Mouse (Mus musculus): Measurements from ENCODE around the gene Cstb. TPM values are rescaled to one million over a fixed set of nuclear protein-coding genes. Genes with fewer than 3 reads are reported as not detected.

The Cstb gene
- polyA plus RNA-seq, 1 experiment from 2014 or later: 96.6 TPM

GRCm38 (mm10) chr10:78472046-78472445, 46.6 kb downstream of the Cstb start:
- Histone ChIP-seq H3K27me3 (replicated peaks; ENCODE audit: control insufficient read depth, insufficient read depth, low read length) (no peaks in the 10 kb centered on the region), H3K4me3 (replicated peaks; ENCODE audit: low read length) (no peak overlapping the region), H3K9me3 (ENCODE audit: control insufficient read depth, low read length) (no peaks in the 10 kb centered on the region), H3K4me1 (replicated peaks; ENCODE audit: control insufficient read depth, insufficient read depth, low read length) (peaks cover 5% of the 10 kb centered on the region), H3K9ac (replicated peaks; ENCODE audit: low read depth, low read length) (no peak overlapping the region), H3K4me2 (ENCODE audit: low read length) (no peak overlapping the region), H3K27ac (ENCODE audit: low read length) (no peak overlapping the region), H3K36me3 (ENCODE audit: control insufficient read depth, insufficient read depth) (no peaks in the 10 kb centered on the region)
- ATAC-seq: no peak
- 75% methylated on average over 3 of the region's 3 CpGs for WGBS

- H3K36me3 ChIP-seq (ENCODE audit: control insufficient read depth, insufficient read depth): no peaks in the 10 kb centered on the region
- no peaks in the 10 kb centered on the region for H3K9me3 ChIP-seq (ENCODE audit: control insufficient read depth, low read length)
- H3K4me1 ChIP-seq (replicated peaks; ENCODE audit: control insufficient read depth, insufficient read depth, low read length): peaks cover 5% of the 10 kb centered on the region
- H3K9ac ChIP-seq (replicated peaks; ENCODE audit: low read depth, low read length): no peak overlapping the region
- no peak overlapping the region for H3K27ac ChIP-seq (ENCODE audit: low read length)
- H3K4me3 ChIP-seq (replicated peaks; ENCODE audit: low read length): no peak overlapping the region
- WGBS: 50% methylated on average over 5 of the region's 5 CpGs
- no peaks in the 10 kb centered on the region for H3K27me3 ChIP-seq (replicated peaks; ENCODE audit: control insufficient read depth, insufficient read depth, low read length)
- H3K4me2 ChIP-seq (ENCODE audit: low read length): no peak overlapping the region
- no peak for ATAC-seq
These were observed 48.0 kb downstream of the Cstb start for GRCm38 (mm10) chr10:78473434-78473833.

DNA sequence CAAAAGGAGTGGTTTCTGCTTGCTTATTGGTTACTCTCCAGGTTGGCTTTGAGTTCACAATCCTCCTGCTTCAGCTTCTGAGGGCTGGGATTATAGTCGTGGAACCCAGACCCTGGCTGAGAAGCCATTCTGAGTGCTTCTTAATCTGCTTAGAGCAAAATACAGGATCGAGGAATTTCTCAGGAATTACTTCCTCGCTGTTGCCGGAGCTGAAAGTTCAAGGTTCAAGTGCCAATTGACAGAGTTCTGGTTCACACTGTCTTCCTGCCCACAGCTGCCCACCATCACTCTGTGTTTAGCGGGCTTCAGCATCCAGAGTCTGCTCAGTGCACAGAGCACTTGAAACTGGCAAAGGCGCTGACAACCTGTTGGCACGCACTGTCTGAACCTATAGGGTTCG, 49.3 kb downstream of the Cstb start:
- Histone ChIP-seq H3K9me3 (ENCODE audit: control insufficient read depth, low read length) (no peaks in the 10 kb centered on the region), H3K36me3 (ENCODE audit: control insufficient read depth, insufficient read depth) (no peaks in the 10 kb centered on the region), H3K4me1 (replicated peaks; ENCODE audit: control insufficient read depth, insufficient read depth, low read length) (peaks cover 5% of the 10 kb centered on the region), H3K4me2 (ENCODE audit: low read length) (no peak overlapping the region), H3K27ac (ENCODE audit: low read length) (no peak overlapping the region), H3K4me3 (replicated peaks; ENCODE audit: low read length) (no peak overlapping the region), H3K27me3 (replicated peaks; ENCODE audit: control insufficient read depth, insufficient read depth, low read length) (no peaks in the 10 kb centered on the region), H3K9ac (replicated peaks; ENCODE audit: low read depth, low read length) (no peak overlapping the region)
- WGBS: 73% methylated on average over 8 of the region's 8 CpGs
- ATAC-seq: no peak

DNA sequence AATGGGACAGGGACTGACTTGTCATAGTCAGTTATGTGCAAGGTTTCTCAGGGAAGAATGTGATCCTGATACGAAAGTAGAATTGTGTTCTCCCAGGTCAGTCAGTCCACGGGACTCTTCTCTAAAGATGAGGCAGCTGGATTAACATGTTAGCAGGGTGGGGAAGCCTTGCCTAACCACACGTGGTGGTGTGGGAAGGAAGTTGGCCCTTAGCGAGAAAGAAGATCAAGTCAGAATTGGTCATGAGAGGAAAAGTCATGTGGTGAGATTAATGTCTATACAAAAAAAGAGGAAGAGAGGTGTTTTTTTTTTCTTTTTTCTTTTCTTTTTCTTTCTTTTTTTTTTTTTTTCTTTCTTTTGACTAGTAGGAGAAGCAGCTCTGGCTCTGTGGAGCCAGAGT, 51.4 kb downstream of the Cstb start:
- no peak overlapping the region for H3K27ac ChIP-seq (ENCODE audit: low read length)
- no peaks in the 10 kb centered on the region for H3K9me3 ChIP-seq (ENCODE audit: control insufficient read depth, low read length)
- H3K4me1 ChIP-seq (replicated peaks; ENCODE audit: control insufficient read depth, insufficient read depth, low read length): peaks cover 6% of the 10 kb centered on the region
- no peaks in the 10 kb centered on the region for H3K36me3 ChIP-seq (ENCODE audit: control insufficient read depth, insufficient read depth)
- H3K9ac ChIP-seq (replicated peaks; ENCODE audit: low read depth, low read length): no peak overlapping the region
- H3K4me2 ChIP-seq (ENCODE audit: low read length): no peak overlapping the region
- no peaks in the 10 kb centered on the region for H3K27me3 ChIP-seq (replicated peaks; ENCODE audit: control insufficient read depth, insufficient read depth, low read length)
- ATAC-seq: no peak
- H3K4me3 ChIP-seq (replicated peaks; ENCODE audit: low read length): no peak overlapping the region
- WGBS: 75% methylated on average over 4 of the region's 4 CpGs

Small RNA genes lying within 50 kb of the gene (microRNA-seq; reads per million reads assigned to microRNA genes)
- not detected for gene Mir6410
- 2.5 reads per million, percentile 7 among the genes with 10 or more reads in this experiment for gene Mir6907
- not detected for gene Mir6908

Other genes starting within 250 kb of the Cstb start
- 24.5 TPM in 2 replicates for gene Pwp2, start 240.5 kb upstream of the Cstb start, polyA plus RNA-seq (2015; fragmentation: Nextera tagmentation; extraction: Ambion mirVana)
- gene Trappc10, start 181.0 kb upstream of the Cstb start, polyA plus RNA-seq (2015; fragmentation: Nextera tagmentation; extraction: Ambion mirVana): 21.6 and 22.8 TPM in 2 replicates
- 71.2 and 78.2 TPM in 2 replicates for gene Agpat3, start 73.2 kb upstream of the Cstb start, polyA plus RNA-seq (2015; fragmentation: Nextera tagmentation; extraction: Ambion mirVana)
- 436 and 438 TPM in 2 replicates for gene Rrp1, start 12.6 kb upstream of the Cstb start, polyA plus RNA-seq (2015; fragmentation: Nextera tagmentation; extraction: Ambion mirVana)
- 16.7 and 23.0 TPM in 2 replicates for gene Pdxk, start 39.3 kb downstream of the Cstb start, polyA plus RNA-seq (2015; fragmentation: Nextera tagmentation; extraction: Ambion mirVana)
- not detected in 2 replicates for gene Olfr1358, start 91.8 kb downstream of the Cstb start, polyA plus RNA-seq (2015; fragmentation: Nextera tagmentation; extraction: Ambion mirVana)
- gene Ilvbl, start 148.7 kb downstream of the Cstb start, polyA plus RNA-seq (2015; fragmentation: Nextera tagmentation; extraction: Ambion mirVana): 38.5 and 48.3 TPM in 2 replicates
- 3.9 TPM in 2 replicates for gene Syde1, start 166.3 kb downstream of the Cstb start, polyA plus RNA-seq (2015; fragmentation: Nextera tagmentation; extraction: Ambion mirVana)
- not detected in 2 replicates for gene Olfr1357, start 192.4 kb downstream of the Cstb start, polyA plus RNA-seq (2015; fragmentation: Nextera tagmentation; extraction: Ambion mirVana)